Mouse (Mus musculus) frontal cortex, postnatal 36 days (tissue): Measurements from ENCODE around the gene Tstd1.

Experiments
- DNase-seq, 2 experiments: peaks; one replicate each; pipeline ENCODE4 v3.0.0; 2022; ENCODE audit warnings: low spot score in 2 of 2

Gene Tstd1

DNA sequence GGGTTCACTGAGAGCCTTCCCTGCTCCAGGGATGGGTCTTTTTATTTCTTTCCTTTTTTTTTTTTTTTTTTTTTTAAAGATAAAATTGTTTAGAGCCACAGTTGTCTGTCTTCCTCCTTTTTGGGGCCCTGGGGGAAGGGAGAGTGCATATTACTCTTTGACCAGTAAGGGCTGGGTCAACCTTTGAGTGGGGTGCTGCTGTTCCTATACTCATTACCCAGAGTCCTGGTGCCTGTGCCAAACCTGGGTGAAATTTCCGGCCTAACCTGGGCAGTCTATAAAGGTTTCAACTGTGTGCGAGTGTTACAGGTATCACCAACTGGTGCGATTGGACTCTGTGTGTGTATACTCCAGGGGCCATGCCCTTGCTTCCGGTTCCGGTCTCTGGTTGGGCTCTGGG, at the start of gene Tstd1:
Gene Tstd1 (plus strand): TSS at position 213 of the 400 bp plus-strand sequence.
- DNase-seq, result no peak

- no peak for DNase-seq
These were observed 48.7 kb upstream of the Tstd1 start, which contains the start of gene Nectin4 for GRCm38 (mm10) chr1:171369845-171370556. Nectin4 (plus strand) TSS chr1:171370099.

- DNase-seq, result no peak
These were observed 45.8 kb upstream of the Tstd1 start for GRCm38 (mm10) chr1:171372880-171373279.

DNA sequence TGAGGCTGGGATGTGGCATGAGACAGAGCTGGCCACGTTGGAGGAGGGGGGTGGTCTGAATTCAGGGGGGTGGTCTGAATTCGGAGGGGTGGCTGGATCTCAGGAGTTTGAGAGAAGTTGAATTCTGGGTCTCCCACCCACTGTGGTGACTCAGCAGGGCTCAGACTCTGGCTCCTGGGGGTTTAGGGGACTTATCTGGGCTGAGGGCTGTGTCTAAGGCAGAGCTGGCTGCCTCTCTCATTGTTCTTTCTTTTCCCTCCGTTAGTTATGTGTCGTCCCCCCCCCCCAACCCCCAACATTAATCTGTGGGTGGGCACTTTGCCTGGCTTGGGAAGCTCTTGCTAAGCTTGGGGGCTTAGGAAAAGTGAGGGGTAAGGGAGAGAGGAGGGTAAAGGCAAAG, 44.7 kb upstream of the Tstd1 start:
- DNase-seq, result no peak

GRCm38 (mm10) chr1:171375646-171376097, 43.0 kb upstream of the Tstd1 start:
- DNase-seq, result no peak

- no peak for DNase-seq
These were observed 40.4 kb upstream of the Tstd1 start for GRCm38 (mm10) chr1:171378298-171378697.

DNA sequence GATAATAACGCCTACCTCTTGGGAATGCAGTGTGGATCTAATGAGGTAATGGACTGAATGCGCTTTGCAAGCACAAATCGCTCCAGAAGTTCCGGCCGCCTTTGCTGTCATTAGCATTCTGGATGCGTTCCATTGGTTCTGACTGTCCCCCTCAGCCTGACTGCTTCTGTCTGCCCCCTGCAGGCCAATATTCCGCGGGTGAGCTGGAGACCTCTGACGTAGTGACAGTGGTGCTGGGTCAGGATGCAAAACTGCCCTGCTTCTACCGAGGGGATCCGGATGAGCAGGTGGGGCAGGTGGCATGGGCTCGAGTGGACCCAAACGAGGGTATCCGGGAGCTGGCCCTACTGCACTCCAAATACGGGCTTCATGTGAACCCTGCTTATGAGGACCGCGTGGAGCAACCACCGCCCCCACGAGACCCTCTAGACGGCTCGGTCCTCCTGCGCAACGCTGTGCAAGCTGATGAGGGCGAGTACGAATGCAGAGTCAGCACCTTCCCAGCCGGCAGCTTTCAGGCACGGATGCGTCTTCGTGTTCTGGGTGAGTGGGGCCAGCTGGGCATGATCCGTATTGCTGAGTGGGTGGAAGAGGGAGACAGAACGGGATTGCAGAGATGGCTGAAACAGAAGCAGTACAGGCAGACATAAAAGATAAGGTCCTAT, 38.6 kb upstream of the Tstd1 start:
- DNase-seq, result peak; percentile 61 to 67

DNA sequence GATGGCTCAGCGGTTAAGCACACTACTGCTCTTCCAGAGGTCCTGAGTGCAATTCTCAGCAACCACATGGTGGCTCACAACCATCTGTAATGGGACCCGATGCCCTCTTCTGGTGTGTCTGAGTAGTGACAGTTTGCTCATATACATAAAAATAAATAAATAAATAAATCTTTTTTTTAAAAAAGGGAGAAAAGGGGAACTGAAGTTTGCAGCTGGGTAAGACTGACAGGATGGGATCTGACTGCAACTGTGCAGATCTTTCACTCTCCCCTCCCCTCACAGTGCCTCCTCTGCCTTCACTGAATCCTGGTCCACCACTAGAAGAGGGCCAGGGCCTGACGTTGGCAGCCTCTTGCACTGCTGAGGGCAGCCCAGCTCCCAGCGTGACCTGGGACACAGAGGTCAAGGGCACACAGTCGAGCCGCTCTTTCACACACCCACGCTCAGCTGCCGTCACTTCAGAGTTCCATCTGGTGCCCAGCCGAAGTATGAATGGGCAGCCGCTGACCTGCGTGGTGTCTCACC, 36.5 kb upstream of the Tstd1 start:
- DNase-seq, result no peak

DNA sequence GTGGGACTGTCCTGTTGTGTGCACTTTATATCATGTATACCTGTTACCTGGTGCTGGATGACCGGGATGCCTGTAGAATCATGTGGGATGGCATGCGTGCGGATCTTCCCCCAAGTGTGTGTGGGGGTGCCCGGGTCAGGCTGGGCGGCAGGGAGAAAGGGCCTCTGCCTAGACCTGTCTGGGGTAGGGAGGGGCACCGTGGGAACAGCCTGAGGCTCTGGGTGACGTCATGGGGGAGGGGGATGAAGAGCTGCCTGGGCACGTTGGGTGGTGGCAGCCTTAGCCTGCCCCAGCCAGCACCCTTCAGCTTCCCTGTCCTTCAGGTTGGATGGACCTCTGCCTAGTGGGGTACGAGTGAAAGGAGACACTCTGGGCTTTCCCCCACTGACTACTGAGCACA, 34.3 kb upstream of the Tstd1 start:
- DNase-seq, result no peak

GRCm38 (mm10) chr1:171385171-171385570, 33.5 kb upstream of the Tstd1 start:
- DNase-seq, result no peak

- no peak for DNase-seq
These were observed 31.6 kb upstream of the Tstd1 start for GRCm38 (mm10) chr1:171387099-171387498.

GRCm38 (mm10) chr1:171388376-171389102, 30.1 kb upstream of the Tstd1 start, which contains the start of gene Arhgap30:
Arhgap30 (plus strand) TSS chr1:171388954.
- peak in 1 of 2 experiments; percentile 12 for DNase-seq

GRCm38 (mm10) chr1:171390101-171390500, 28.6 kb upstream of the Tstd1 start:
- no peak for DNase-seq

DNA sequence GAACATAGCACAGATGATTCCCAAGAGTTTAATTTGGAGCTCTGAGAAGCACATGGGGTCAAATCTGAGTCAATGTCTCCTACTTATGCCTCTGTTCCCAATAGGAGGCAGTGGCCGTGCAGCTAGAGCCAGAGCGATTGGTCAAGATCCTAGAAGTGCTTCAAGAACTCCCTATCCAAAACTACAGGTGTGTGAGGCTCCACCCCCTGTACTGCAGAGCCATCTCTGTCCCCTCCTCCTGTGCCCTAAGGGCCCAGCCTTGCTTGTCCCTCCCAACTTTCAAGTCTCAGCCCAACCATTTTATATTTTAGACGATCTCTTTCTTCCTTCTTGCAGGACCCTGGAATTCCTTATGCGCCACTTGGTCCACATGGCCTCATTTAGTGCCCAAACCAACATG, 16.9 kb upstream of the Tstd1 start:
- DNase-seq, result no peak

DNA sequence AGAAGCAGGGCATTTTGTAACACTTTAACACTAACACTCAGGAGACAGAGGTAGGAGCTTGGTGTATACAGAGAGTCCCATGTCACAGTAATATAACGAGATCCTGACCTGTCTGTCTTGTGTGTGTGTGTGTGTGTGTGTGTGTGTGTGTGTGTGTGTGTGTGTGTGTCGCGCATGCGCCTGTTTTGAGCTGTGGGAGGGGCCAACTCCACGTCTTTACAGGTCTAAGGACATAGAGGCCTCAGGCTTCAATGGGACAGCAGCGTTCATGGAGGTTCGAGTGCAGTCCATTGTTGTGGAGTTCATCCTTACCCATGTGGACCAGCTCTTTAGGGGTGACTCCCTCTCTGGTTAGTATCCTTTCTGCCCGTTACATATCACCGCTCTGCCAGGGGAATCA, 15.7 kb upstream of the Tstd1 start:
- no peak for DNase-seq

DNA sequence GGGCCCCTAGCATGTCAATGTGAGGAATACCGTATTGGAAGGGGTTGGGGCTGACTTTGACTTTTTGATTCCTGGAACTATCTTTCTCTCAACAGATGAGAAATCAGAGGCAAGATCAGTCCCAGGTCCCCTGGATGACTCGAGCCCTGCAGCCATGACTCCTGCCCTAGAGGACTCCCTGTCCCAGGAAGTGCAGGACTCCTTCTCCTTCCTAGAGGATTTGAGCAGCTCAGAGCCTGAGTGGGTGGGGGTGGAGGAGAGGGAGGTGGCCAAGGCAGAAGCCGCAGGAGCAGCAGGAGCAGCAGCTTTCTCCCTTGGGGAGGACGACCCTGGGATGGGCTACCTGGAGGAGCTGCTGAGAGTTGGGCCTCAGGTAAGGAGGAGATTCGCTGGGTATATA, 11.4 kb upstream of the Tstd1 start:
- no peak for DNase-seq

GRCm38 (mm10) chr1:171410231-171410630, 8.4 kb upstream of the Tstd1 start:
- DNase-seq, result no peak

DNA sequence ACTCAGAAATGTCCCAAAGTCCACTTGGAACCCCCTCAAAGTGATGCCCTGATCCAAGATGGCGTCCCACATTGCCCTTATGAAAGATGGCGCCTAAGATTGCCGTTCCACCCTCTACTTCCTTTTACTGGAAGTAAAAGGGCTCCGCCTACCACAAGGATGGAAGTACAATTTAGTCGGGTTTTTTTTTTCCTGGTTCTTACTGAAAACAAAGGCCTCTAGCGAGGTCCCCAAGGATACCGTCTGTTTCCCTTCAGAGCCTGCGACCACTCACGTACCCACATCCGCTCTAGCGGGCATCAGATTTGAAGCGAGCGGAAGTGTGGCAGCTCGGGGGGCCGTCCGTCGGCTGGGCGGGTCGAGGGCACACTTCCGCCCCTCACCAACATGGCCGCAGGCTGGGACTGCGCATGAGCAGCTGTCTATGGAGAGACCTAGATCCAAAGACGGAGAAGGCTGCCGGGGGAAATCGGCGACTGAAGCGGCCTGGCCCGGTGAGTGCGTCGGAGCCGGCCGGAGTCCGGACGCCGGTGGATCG, 7.7 kb upstream of the Tstd1 start, which contains the start of gene Usf1:
Gene Usf1 (plus strand): TSS at position 367 of the 538 bp plus-strand sequence.
- DNase-seq, result peak; percentile 95

DNA sequence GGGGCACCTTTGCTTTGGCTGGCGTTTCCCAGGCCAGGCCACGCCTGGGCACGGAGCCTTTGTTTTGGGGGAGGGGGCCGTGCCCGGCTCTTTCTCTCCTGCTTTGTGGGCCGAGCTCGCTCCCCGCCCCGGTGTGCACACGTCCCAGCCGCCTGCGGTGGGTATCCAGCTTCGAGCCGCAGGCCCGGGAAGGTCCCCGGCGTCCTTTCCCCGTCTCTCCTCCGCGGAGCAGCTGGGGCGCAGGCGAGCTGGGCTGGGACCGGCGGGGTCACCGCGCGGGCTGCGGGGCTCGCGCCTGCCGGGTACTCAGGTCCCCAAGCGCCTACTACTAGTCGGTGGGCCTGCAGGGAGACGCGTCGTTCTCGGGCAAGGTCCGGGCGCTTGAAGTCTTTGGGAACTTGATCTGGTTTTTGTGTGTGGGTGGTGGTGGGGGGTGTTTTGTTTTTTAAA, 7.2 kb upstream of the Tstd1 start:
- no peak for DNase-seq

DNA sequence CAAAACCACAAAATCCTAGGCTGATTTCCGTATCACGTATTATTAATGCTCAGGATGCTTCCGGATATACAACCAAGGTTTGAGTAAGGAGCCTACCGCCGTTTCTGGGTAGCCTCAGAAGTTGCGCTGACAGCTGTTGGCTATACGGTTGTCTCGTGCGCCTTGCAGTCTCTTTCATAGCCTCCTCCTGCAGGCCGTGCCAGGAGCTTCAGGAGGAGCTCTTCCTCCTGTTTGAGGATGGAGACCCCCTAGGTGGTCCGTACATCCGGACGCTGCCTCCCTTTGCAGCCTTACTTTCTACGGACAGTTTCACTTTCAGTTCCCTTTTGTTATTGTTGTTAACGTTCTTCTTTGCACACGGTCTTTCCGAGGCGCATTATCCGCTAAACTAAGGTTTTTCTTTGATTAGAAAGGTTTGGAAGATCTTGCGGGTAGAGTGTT, 6.7 kb upstream of the Tstd1 start:
- peak; percentile 13 to 26 for DNase-seq

DNA sequence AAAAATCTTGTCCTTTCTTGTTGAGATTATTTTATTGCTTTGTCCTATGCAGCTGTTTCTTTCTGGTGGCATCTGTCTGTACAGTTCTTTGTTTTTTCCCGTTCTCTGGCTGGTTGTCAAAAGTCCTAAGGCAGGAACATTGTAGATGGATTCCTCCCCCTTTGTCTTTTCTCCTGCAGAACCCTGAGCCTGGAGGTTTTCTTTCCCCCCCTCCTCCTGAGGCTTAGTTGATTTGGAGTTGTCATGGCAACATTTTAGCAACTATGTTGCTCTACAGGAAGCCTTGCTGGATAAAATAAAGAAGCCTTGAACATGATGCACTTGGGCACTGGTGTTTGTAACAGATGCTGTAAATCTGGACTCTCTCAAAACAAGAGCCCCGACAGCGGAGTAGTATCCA, 6.2 kb upstream of the Tstd1 start:
- peak; percentile 9 to 35 for DNase-seq

GRCm38 (mm10) chr1:171413608-171414007, 5.1 kb upstream of the Tstd1 start:
- no peak for DNase-seq
